Mouse (Mus musculus) small intestine, adult 2 months (tissue): ENCODE measurements around the gene Slc22a20. TPM values are rescaled to one million over a fixed set of nuclear protein-coding genes. Genes with fewer than 3 reads are reported as not detected.

Experiments
- H3K27ac ChIP-seq: fragments of 200-500 bp; 2 replicates; pipeline ENCODE4 v1.5.1; 2012; ENCODE audit warnings: low read depth, low read length, control low read depth, inconsistent platforms; ENCODE audit not compliant: insufficient read depth
- H3K27me3 ChIP-seq: fragments of 200-500 bp; 2 replicates; pipeline ENCODE4 v1.6.1; 2012; ENCODE audit warnings: mild to moderate bottlenecking, moderate library complexity, low read length, inconsistent platforms; ENCODE audit not compliant: control insufficient read depth, insufficient read depth
- H3K36me3 ChIP-seq: fragments of 200-500 bp; 2 replicates; pipeline ENCODE4 v1.6.1; 2012; ENCODE audit warnings: mild to moderate bottlenecking, low read length, control low read depth, inconsistent platforms; ENCODE audit not compliant: control insufficient read depth, insufficient read depth
- H3K4me1 ChIP-seq: fragments of 200-500 bp; 2 replicates; pipeline ENCODE4 v1.6.1; 2012; ENCODE audit warnings: low read length, inconsistent platforms, mixed read lengths; ENCODE audit not compliant: control insufficient read depth, insufficient read depth, insufficient read length
- H3K4me3 ChIP-seq: fragments of 200-500 bp; 2 replicates; pipeline ENCODE4 v1.5.1; 2012; ENCODE audit warnings: low read depth, mild to moderate bottlenecking, control low read depth, inconsistent platforms, low read length, moderate library complexity
- CTCF ChIP-seq: fragments of 200-500 bp; IDR thresholded peaks from 2 replicates; pipeline ENCODE4 v1.5.1; 2012; ENCODE audit warnings: low read depth, mild to moderate bottlenecking, control low read depth, inconsistent platforms, low read length, moderate library complexity, mixed read lengths; ENCODE audit not compliant: insufficient replicate concordance, insufficient read length; ENCODE audit errors: extremely low read depth
- POLR2A ChIP-seq: fragments of 200-500 bp; IDR thresholded peaks from 2 replicates; pipeline ENCODE4 v1.6.1; 2012; ENCODE audit warnings: low read depth, mild to moderate bottlenecking, control low read depth, inconsistent platforms, low read length, moderate library complexity
- WGBS: fragments of 180-500 bp; shearing (Covaris S2); methylation state at CpG from one replicate; pipeline ENCODE4 v1.1.7; 2018; 5-methylcytosine and 5-hydroxymethylcytosine counted together
- polyA plus RNA-seq: library from polyadenylated mRNA; depleted of rRNA; stranded (reverse); fragments of >200 nt; gene quantifications from 2 replicates; pipeline ENCODE4 v1.2.3, GENCODE M21; 2012

Gene Slc22a20
- polyA plus RNA-seq, 1 experiment: 0.08 TPM

DNA sequence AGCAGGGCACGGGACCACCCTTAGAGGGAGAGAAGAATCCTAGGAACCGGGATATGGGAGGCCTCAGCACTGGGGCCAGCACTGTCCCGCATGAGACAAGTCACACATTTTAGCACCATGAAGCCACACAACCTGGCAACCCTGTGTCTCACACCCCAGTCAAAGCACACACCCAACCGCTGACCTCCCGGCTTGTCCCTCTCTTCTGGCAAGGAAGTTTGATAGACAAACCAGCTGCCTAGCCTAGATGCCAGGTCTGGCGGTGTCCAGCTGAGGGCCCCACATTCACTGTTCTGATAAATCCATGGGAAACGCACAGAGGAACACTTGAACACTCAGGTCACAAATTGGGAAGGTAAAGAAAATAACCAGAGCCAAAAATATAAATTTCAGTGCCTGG is 43.4 kb downstream of the Slc22a20 start:
- H3K36me3 ChIP-seq: peaks cover 22% of the 10 kb centered on the region
- no peaks in the 10 kb centered on the region for H3K27me3 ChIP-seq
- WGBS: 81% methylated on average over 7 of the region's 7 CpGs
- TF ChIP-seq POLR2A: no peak
- TF ChIP-seq CTCF: no peak
- H3K4me1 ChIP-seq: peaks cover 44% of the 10 kb centered on the region
- no peak overlapping the region for H3K4me3 ChIP-seq
- no peak overlapping the region for H3K27ac ChIP-seq

DNA sequence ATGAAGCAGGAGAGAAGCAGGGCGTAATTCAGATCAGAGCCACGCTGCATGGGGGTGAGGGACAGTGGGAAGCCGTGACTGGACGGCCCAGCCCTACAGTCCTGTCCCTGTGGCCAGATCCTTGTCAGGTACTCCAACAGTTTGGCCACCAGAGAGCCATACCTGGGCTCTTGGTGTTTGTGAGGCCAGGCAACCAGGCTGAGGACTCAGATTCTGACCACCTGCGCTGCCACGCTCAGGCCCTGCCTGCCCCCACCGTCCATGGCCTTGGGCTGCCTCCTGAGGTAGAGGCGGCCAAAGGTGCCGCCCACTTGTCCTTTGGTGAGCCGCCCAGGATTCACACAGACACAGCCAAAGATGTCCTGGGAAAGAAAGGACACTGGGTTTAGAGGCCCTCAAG is 45.3 kb downstream of the Slc22a20 start:
- peaks cover 15% of the 10 kb centered on the region for H3K36me3 ChIP-seq
- H3K27me3 ChIP-seq: no peaks in the 10 kb centered on the region
- TF ChIP-seq POLR2A (no peak), CTCF (no peak)
- WGBS: 89% methylated on average over 10 of the region's 10 CpGs
- peaks cover 39% of the 10 kb centered on the region for H3K4me1 ChIP-seq
- H3K4me3 ChIP-seq: no peak overlapping the region
- H3K27ac ChIP-seq: peak overlapping the region; percentile 28; the same call in 1 of the 2 replicates

DNA sequence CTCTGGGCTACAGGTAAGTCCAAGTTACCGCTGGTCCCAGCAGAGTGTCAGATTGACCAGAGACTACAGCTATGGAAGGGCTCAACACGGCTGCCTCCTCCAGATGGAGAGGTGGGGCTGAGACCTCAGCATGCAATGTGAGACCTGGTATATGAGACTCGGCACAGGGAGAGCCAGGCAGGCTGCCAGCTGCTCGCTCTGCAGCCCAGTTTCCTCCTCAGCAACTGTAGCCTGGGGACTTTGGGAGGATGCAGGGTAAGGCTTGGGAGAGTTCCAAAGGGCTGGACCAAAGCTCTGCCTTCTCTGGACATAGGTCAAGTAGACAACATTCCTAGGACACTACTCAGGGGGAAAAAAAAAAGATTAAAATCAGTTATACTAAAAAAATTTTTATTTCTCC is 45.8 kb downstream of the Slc22a20 start:
- Histone ChIP-seq H3K4me3 (no peak overlapping the region), H3K4me1 (peaks cover 39% of the 10 kb centered on the region), H3K27ac (no peak overlapping the region), H3K27me3 (no peaks in the 10 kb centered on the region), H3K36me3 (peaks cover 15% of the 10 kb centered on the region)
- TF ChIP-seq CTCF (no peak), POLR2A (no peak)
- 47% methylated on average over 4 of the region's 4 CpGs for WGBS

DNA sequence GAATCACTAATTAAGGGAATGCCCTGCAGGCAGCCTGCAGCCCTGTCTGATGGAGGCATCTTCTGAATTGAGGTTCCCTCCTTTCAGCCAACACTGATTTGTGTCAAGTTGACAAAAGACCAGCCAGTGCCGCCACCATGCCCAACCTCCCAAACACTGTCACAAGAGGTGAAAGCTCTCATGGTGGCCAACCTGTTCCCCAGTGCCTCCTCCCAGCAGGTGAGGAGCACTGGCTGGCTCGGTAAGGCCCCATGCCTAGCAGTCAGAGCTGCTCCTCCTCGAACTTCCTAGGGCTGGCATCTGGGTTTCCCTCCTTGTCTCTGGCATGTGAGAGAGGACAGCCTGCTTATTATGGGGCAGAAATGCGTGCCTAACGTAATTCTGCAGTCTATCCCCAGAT is 46.2 kb downstream of the Slc22a20 start:
- no peak for TF ChIP-seq POLR2A
- TF ChIP-seq CTCF: no peak
- Histone ChIP-seq H3K36me3 (peaks cover 15% of the 10 kb centered on the region), H3K4me3 (no peak overlapping the region), H3K27me3 (no peaks in the 10 kb centered on the region), H3K27ac (no peak overlapping the region), H3K4me1 (peaks cover 37% of the 10 kb centered on the region)
- WGBS: 87% methylated on average over 5 of the region's 5 CpGs

DNA sequence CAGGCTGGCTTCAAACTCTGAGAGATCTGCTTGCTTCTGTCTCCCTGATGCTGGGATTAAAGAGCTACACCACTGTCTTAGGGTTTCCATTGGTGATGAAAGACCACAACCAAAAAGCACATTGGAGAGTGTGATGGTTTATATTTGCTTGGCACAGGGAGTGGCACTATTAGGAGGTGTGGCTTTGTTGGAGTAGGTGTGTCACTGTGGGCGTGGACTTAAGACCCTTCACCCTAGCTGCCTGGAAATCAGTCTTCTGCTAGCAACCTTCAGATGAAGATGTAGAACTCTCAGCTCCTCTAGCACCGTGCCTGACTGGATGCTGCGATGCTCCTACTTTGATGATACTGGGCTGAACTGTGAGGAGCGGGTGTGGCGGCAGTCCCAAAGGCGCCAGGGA is 47.4 kb downstream of the Slc22a20 start:
- 45% methylated on average over 6 of the region's 6 CpGs for WGBS
- H3K36me3 ChIP-seq: peaks cover 15% of the 10 kb centered on the region
- H3K27ac ChIP-seq: no peak overlapping the region

DNA sequence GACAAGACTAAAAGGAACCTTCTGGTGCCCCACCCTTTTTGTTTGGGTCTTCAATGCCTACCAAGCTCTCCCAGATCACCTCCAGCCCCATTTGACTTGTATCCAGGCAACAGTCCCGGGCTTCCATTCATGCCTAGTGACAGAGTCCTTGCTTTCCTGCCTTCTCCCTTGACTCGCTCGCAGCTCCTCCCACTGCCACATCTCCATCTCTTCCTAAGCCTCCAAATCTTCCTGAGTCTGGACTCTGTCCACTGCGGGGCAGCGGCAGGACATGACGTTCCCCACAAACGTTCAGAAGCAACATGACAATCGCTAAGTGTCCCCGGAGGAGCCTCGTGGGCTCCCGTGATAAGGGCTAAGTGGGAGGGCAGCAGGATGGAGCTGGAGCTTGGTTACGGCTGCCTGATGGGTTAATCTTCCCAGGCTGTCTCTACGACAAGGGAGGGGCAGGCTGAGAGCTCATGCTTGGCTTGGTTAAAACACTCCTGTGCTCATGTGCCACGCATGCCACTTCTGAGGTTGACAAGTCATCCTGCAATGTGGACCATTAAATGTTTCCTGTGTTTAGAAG is 48.0 kb downstream of the Slc22a20 start:
- Histone ChIP-seq H3K36me3 (peaks cover 15% of the 10 kb centered on the region), H3K4me3 (no peak overlapping the region), H3K4me1 (peaks cover 36% of the 10 kb centered on the region), H3K27ac (no peak overlapping the region), H3K27me3 (no peaks in the 10 kb centered on the region)
- TF ChIP-seq CTCF (no peak), POLR2A (no peak)
- 20% methylated on average over 14 of the region's 14 CpGs for WGBS

More for the DNA sequence above, 47.4 kb downstream of the Slc22a20 start:
- no peak overlapping the region for H3K4me3 ChIP-seq
- H3K27me3 ChIP-seq: no peaks in the 10 kb centered on the region
- H3K4me1 ChIP-seq: peaks cover 36% of the 10 kb centered on the region
- TF ChIP-seq POLR2A (no peak), CTCF (no peak)

DNA sequence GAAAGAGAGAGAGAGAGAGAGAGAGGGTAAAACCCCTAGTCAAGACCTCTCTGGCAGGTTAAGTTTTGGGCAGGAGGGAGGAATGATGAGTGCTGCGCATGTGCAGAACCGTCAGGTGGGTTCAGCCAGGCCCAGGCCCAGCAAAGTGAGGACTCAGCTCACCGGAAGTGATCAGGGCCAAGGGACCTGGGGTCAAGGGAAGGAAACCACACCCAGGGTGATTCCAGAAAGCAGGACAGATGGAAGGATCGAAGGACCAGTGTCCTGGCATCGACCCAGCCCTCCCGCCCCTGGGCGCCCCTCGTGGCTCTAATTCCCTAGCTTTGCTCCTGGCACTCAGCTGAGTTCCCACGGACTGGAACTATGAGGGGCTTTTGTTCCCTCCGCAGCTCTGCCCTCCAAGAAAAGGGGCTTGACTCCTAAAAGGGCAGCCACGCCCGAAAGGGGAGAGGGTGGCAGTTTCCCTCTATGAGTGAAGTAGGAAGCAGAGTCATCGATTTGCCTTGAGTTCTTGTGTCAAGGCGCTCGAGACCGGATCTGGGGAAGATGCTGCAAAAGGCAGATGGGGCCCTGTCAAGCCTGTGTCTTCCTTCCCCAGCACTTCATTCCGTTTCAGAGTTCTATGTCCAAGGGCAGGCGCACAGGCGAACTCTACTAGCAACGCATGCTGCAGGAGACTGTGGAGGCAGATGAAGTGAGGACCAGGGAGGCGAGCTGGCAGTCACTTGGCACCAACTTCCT is 48.7 kb downstream of the Slc22a20 start:
- no peak overlapping the region for H3K27ac ChIP-seq
- H3K4me1 ChIP-seq: peaks cover 36% of the 10 kb centered on the region
- H3K4me3 ChIP-seq: no peak overlapping the region
- 79% methylated on average over 21 of the region's 21 CpGs for WGBS
- H3K27me3 ChIP-seq: no peaks in the 10 kb centered on the region
- TF ChIP-seq POLR2A (no peak), CTCF (no peak)
- peaks cover 11% of the 10 kb centered on the region for H3K36me3 ChIP-seq
